Mouse (Mus musculus) cerebral cortex, adult 2 months (tissue): Measurements from ENCODE around the gene Sp9.

Experiments
- WGBS: fragments of 180-500 bp; shearing (Covaris S2); methylation state at CpG from one replicate; pipeline ENCODE4 v1.1.7; 2018; 5-methylcytosine and 5-hydroxymethylcytosine counted together

Gene Sp9

GRCm38 (mm10) chr2:73271459-73272161, at the start of gene Sp9:
Sp9 (plus strand) TSS chr2:73271925.
- 2% methylated on average over 48 of the region's 48 CpGs for WGBS

GRCm38 (mm10) chr2:73231081-73231480, 40.6 kb upstream of the Sp9 start:
- 65% methylated on average over 3 of the region's 3 CpGs for WGBS

- WGBS = 94% methylated on average over 4 of the region's 4 CpGs
Measured at GRCm38 (mm10) chr2:73241299-73241698, 30.4 kb upstream of the Sp9 start.

- 70% methylated on average over 4 of the region's 4 CpGs for WGBS
Measured at GRCm38 (mm10) chr2:73248701-73249100, 23.0 kb upstream of the Sp9 start.

GRCm38 (mm10) chr2:73263172-73263765, 8.5 kb upstream of the Sp9 start:
- 33% methylated on average over 16 of the region's 16 CpGs for WGBS

GRCm38 (mm10) chr2:73263794-73264610, 7.7 kb upstream of the Sp9 start:
- WGBS = 3% methylated on average over 38 of the region's 38 CpGs

GRCm38 (mm10) chr2:73264611-73265195, 7.0 kb upstream of the Sp9 start:
- WGBS = 16% methylated on average over 11 of the region's 11 CpGs

- 19% methylated on average over 5 of the region's 5 CpGs for WGBS
Measured at GRCm38 (mm10) chr2:73266011-73266410, 5.7 kb upstream of the Sp9 start.

- WGBS = 47% methylated on average over 1 of the region's 1 CpGs
Measured at GRCm38 (mm10) chr2:73266623-73267022, 5.1 kb upstream of the Sp9 start.

GRCm38 (mm10) chr2:73267231-73267630, 4.5 kb upstream of the Sp9 start:
- 15% methylated on average over 3 of the region's 3 CpGs for whole genome bisulfite sequencing

GRCm38 (mm10) chr2:73267818-73268217, 3.9 kb upstream of the Sp9 start:
- 15% methylated on average over 4 of the region's 4 CpGs for WGBS

- WGBS = 11% methylated on average over 12 of the region's 12 CpGs
Measured at GRCm38 (mm10) chr2:73268281-73268680, 3.4 kb upstream of the Sp9 start.

- WGBS = 14% methylated on average over 8 of the region's 8 CpGs
Measured at GRCm38 (mm10) chr2:73268836-73269395, 2.8 kb upstream of the Sp9 start.

- 8% methylated on average over 17 of the region's 17 CpGs for WGBS
Measured at GRCm38 (mm10) chr2:73269666-73270065, 2.1 kb upstream of the Sp9 start.

- WGBS = 14% methylated on average over 14 of the region's 14 CpGs
Measured at GRCm38 (mm10) chr2:73270071-73270592, 1.6 kb upstream of the Sp9 start.

GRCm38 (mm10) chr2:73270593-73271458, 899 bp upstream of the Sp9 start:
- WGBS = 6% methylated on average over 38 of the region's 38 CpGs

GRCm38 (mm10) chr2:73272351-73273248, 875 bp downstream of the Sp9 start:
- 2% methylated on average over 54 of the region's 55 CpGs for WGBS

- under 1% methylated on average over 109 of the region's 110 CpGs for WGBS
Measured at GRCm38 (mm10) chr2:73273249-73274118, 1.8 kb downstream of the Sp9 start.
